Mouse (Mus musculus): Measurements from ENCODE around the gene Rassf10.

Gene Rassf10

DNA sequence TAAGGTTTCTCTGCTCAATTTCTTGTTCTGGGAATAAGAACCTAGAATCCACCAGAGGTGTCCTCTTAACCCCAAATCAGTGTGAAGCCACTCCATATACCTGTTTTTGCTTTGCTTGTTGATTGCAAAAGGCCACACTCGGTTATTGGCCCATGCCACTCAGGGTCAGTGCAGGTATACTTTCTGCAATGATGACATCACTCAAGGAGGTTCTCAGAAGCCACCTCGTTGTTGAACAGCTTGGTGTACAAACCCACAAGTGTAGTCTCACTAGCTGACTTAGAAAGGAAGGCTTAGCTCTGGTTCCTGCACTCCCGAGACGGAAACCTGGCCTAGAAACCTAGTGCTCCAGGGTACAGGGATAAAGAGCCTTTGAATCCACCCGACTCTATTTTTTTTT lies 11.2 kb upstream of the Rassf10 start:
- H3K36me3 ChIP-seq (ENCODE audit: control insufficient read depth, insufficient read depth, low read length, poor library complexity, severe bottlenecking), result no peaks in the 10 kb centered on the region
- no peaks in the 10 kb centered on the region for H3K27me3 ChIP-seq (ENCODE audit: control insufficient read depth, insufficient read depth, low read length, poor library complexity, severe bottlenecking)
- DNase-seq (ENCODE audit: low read depth, low spot score), result no peak

DNA sequence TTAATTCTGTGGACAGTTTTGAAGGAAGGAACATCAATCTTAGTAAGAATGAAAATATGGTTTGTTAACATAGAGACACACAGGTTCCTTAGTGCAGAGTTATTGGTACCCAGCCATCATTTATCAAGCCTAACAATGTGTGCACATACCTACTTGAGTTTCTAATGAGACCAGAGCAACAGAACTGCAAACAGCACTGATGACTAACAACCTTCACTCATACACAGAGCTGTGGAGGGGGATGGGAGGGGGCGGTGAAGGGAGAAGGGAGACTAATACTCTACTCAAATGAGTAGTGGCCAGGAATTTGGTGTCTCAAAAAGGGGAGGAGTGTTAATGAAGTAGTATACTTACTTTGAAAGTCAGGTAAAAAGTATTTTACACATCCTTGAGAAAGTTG lies 10.7 kb upstream of the Rassf10 start:
- no peaks in the 10 kb centered on the region for H3K36me3 ChIP-seq (ENCODE audit: control insufficient read depth, insufficient read depth, low read length, poor library complexity, severe bottlenecking)
- no peak for DNase-seq (ENCODE audit: low read depth, low spot score)
- no peaks in the 10 kb centered on the region for H3K27me3 ChIP-seq (ENCODE audit: control insufficient read depth, insufficient read depth, low read length, poor library complexity, severe bottlenecking)

DNA sequence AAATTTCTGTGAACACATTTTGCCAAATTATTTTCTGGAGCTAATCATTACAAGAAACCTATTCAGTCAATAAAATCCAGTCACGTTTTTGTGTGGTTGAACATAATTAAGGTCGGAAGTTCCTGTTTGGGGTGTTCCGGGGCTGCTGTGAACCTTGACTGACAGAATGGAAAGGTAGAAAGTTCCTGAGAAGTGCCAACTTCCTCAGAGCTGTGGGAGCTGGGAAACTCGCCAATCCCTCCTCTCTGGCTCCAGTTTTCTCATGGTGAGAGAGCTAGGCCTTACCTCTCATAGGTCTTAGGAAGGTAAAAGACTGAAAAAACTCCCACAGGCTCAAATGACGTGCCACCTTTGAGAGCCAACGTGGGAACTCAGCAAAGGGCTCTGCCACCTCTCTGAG lies 7.1 kb upstream of the Rassf10 start:
- no peak for DNase-seq (ENCODE audit: low read depth, low spot score)
- H3K36me3 ChIP-seq (ENCODE audit: control insufficient read depth, insufficient read depth, low read length, poor library complexity, severe bottlenecking), result no peaks in the 10 kb centered on the region
- H3K27me3 ChIP-seq (ENCODE audit: control insufficient read depth, insufficient read depth, low read length, poor library complexity, severe bottlenecking), result no peaks in the 10 kb centered on the region

DNA sequence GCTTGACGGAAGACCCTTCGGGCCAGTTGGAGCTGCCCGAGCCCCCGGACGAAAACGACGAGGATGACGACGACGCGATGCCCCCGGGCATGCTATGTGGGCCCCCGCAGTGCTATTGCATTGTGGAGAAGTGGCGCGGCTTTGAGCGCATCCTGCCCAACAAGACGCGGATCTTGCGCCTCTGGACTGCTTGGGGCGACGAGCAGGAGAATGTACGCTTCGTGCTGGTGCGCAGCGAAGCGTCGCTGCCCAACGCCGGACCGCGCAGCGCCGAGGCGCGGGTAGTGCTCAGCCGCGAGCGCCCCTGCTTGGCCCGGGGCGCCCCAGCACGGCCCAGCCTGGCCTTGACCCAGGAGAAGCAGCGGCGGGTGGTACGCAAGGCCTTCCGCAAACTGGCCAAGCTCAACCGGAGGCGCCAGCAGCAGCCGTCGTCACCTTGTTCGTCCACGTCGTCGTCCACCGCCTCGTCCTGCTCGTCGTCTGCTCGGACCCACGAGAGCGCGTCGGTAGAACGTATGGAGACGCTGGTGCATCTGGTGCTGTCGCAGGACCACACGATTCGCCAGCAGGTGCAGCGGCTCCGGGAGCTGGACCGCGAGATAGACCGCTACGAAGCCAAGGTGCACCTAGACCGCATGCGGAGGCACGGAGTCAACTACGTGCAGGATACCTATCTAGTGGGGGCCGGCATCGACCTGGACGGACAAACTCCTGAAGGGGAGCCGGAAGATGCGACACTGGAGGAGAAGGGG lies 765 bp downstream of the Rassf10 start:
- DNase-seq (ENCODE audit: low read depth, low spot score), result no peak
- Histone ChIP-seq H3K36me3 (ENCODE audit: control insufficient read depth, insufficient read depth, low read length, poor library complexity, severe bottlenecking) (no peaks in the 10 kb centered on the region), H3K27me3 (ENCODE audit: control insufficient read depth, insufficient read depth, low read length, poor library complexity, severe bottlenecking) (no peaks in the 10 kb centered on the region)

DNA sequence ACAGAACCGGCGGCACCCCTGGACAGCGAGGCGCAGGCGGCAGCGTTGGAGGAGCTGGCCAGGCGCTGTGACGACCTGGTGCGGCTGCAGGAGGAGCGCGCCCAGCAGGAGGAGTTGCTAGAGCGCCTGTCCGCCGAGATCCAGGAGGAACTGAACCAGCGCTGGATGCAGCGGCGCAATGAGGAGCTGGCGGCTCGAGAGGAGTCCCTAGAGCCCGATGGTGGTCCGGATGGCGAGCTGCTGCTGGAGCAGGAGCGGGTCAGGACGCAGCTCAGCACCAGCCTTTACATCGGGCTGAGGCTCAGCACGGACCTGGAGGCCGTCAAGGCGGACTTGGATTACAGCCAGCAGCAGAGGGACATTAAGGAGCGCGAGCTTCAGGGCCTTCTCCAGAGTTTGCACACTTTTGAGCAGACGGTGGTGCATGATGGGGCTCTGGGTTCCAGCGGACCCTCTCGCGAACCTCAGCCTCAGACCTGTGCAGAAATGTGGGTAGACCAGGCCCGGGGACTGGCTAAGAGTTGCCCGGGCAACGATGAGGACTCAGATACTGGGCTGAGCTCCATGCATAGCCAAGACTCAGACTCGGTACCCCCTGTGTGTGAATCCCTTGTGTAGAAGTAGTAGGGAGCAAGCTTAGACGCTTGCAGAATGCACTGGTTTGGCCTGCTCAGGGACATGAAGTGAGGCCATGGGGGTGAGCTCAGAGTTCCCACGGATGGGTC lies 1.5 kb downstream of the Rassf10 start:
- H3K36me3 ChIP-seq (ENCODE audit: control insufficient read depth, insufficient read depth, low read length, poor library complexity, severe bottlenecking), result no peaks in the 10 kb centered on the region
- no peak for DNase-seq (ENCODE audit: low read depth, low spot score)
- no peaks in the 10 kb centered on the region for H3K27me3 ChIP-seq (ENCODE audit: control insufficient read depth, insufficient read depth, low read length, poor library complexity, severe bottlenecking)

DNA sequence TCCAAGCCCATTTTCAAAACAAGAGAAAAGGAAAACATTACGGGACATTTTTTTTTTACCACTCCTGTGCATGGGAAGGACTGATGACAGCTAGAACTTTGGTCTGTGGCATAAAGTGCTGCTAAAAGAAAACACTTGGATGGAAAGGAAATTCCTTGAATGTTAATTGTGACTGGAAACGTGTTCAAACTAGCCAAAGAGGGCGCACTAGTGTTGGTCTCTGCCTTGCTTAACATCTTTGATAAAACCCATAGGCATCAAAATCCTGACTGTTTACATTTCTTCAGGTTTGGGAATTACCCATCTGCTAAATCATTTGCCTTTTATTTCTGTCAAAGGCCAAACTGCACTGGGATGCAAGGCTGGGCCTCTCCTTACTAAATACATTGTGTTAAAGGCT lies 2.2 kb downstream of the Rassf10 start:
- Histone ChIP-seq H3K27me3 (ENCODE audit: control insufficient read depth, insufficient read depth, low read length, poor library complexity, severe bottlenecking) (no peaks in the 10 kb centered on the region), H3K36me3 (ENCODE audit: control insufficient read depth, insufficient read depth, low read length, poor library complexity, severe bottlenecking) (no peaks in the 10 kb centered on the region)
- DNase-seq (ENCODE audit: low read depth, low spot score), result no peak

DNA sequence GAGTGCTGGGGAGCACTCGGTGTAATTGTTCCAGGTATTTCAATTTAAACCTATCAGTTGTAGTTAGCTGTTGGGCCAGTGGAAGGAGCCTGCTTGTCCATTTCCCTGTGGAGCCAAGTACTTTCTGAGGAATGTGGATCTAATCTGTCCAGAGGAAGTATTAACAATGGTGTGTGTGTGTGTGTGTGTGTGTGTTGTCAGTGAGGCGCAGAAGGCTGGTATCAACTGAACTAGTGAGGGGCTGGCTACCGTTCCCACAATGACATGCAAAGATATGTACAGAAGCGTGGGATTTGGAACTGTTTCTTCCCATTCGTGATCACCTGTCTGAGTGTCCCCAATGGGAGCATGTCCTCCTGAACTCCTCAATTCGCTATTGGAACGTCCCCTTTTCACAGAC lies 3.2 kb downstream of the Rassf10 start:
- Histone ChIP-seq H3K27me3 (ENCODE audit: control insufficient read depth, insufficient read depth, low read length, poor library complexity, severe bottlenecking) (no peaks in the 10 kb centered on the region), H3K36me3 (ENCODE audit: control insufficient read depth, insufficient read depth, low read length, poor library complexity, severe bottlenecking) (no peaks in the 10 kb centered on the region)
- DNase-seq (ENCODE audit: low read depth, low spot score), result no peak

DNA sequence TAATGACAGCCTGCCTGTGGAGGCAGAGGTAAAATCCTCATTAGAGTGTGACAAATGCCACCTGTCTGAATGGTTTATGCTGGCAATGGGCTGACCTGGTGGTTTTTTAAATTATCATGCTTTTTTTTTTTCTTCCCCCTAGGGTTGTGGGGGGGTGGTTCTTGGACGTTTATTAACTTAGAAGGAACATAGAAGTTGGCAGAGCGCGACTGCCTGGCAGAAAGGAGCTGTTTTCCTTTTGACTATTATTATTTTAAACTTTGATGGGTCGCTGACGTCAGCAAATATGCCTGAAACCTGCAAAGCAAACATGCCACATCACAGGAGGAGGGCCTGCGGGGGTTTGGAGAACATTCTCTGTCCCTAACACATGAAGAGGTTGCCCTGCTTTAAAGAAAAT lies 3.9 kb downstream of the Rassf10 start:
- no peaks in the 10 kb centered on the region for H3K36me3 ChIP-seq (ENCODE audit: control insufficient read depth, insufficient read depth, low read length, poor library complexity, severe bottlenecking)
- DNase-seq (ENCODE audit: low read depth, low spot score), result no peak
- H3K27me3 ChIP-seq (ENCODE audit: control insufficient read depth, insufficient read depth, low read length, poor library complexity, severe bottlenecking), result no peaks in the 10 kb centered on the region

DNA sequence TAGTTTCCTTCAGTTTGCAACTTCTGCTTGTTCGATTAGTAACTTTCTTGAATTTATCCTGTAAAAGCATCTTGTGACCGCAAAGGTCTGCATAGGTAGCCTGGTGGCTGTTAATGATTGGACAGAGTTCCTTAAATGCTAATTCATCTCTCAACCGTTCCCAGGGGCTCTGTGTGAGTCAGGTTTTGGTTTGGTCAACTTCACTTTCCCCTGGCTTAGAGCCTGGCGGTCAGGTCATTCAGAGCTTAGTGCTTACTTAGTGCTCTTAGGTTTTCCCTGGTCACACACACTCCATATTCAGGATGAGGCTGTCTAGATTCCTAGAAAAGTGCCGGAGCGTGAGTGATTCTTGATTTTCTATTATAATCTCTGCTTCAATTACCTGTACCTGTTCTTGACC lies 12.6 kb downstream of the Rassf10 start:
- no peak for DNase-seq (ENCODE audit: low read depth, low spot score)
- Histone ChIP-seq H3K27me3 (ENCODE audit: control insufficient read depth, insufficient read depth, low read length, poor library complexity, severe bottlenecking) (no peaks in the 10 kb centered on the region; the same call in 1 of the 2 replicates), H3K36me3 (ENCODE audit: control insufficient read depth, insufficient read depth, low read length, poor library complexity, severe bottlenecking) (no peaks in the 10 kb centered on the region)

DNA sequence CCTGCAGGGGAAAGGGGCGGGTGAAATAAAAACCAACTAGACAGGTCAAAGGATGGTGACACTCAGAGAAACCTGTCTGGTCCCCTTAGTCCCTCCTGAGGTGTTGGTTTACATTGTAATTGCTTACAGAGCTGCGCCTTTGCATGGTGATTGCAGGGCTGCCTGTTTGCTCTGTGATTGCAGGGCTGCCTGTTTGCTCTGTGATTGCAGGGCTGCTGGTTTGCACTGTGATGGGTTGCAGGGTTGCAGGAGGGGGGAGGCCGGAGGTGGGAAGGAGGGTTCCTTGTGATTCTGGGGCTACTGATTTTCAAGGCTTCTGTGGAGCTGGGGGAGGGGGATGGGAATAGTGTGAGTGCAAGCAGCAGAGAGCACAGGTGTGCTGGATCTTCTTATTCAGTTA lies 13.0 kb downstream of the Rassf10 start:
- DNase-seq (ENCODE audit: low read depth, low spot score), result no peak
- no peaks in the 10 kb centered on the region for H3K36me3 ChIP-seq (ENCODE audit: control insufficient read depth, insufficient read depth, low read length, poor library complexity, severe bottlenecking)

DNA sequence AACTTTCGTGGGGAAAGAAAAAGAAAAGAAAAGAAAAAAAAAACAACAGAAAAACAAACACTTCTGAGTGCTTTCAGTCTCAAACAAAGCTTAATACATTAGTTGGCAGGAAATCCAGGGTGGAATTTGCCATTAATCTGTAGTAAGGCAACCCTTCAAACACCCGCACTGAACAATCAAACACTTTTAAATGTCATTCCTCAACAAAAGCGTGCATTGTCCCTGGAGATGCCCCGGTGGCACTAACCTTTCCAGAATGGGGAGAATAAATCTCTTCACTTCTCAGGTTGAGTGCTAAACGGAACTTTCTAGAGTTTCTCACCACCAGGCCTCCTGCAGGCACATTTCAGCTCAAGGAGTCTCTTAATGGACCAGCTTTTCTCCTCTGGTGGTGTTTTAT lies 29.6 kb downstream of the Rassf10 start:
- DNase-seq (ENCODE audit: low read depth, low spot score), result no peak
- Histone ChIP-seq H3K36me3 (ENCODE audit: control insufficient read depth, insufficient read depth, low read length, poor library complexity, severe bottlenecking) (no peaks in the 10 kb centered on the region), H3K27me3 (ENCODE audit: control insufficient read depth, insufficient read depth, low read length, poor library complexity, severe bottlenecking) (no peaks in the 10 kb centered on the region)

More for the DNA sequence above, 13.0 kb downstream of the Rassf10 start:
- H3K27me3 ChIP-seq (ENCODE audit: control insufficient read depth, insufficient read depth, low read length, poor library complexity, severe bottlenecking), result no peaks in the 10 kb centered on the region; the same call in 1 of the 2 replicates

DNA sequence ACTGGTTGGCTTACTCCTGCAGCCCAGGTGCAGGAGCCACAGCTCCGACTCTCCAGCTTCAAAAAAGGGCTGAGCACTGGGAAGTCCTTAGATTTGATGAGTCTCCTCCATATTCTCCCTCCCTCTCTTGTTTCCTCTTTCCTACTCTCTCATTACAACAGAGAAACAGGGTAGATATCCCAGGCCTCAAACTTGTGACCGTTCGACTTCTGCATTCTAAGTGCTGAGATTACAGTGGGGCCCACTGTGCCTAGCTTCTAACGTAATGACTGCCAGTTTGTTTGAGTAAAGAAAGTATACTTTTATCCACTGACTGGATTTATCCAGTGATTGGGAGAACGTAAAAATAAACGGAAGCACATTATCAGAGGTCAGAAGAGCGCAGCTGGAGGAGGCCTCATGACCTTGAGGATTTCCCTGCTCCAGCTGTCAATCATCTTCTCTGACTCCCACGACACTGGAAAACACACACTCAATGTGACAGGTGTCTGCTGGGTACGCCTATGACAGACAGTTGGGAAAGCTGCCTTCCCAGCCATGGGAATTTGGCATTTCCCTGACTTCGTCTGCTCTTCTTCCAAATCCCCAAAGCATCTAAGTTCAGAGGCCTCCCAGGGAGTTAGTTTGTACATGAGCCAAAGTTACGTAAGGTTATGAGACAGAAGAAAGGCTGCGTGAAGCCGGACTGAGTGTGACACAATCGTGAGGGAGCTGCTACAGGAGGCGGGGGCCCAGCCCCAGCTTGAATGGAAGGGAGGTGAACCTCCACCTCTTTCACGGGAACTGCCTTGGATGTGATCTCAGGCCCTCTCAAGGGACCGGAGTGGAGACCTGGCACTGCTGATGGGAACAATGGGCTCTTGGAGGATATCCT lies 31.2 kb downstream of the Rassf10 start:
- DNase-seq (ENCODE audit: low read depth, low spot score), result no peak
- no peaks in the 10 kb centered on the region for H3K27me3 ChIP-seq (ENCODE audit: control insufficient read depth, insufficient read depth, low read length, poor library complexity, severe bottlenecking)
- no peaks in the 10 kb centered on the region for H3K36me3 ChIP-seq (ENCODE audit: control insufficient read depth, insufficient read depth, low read length, poor library complexity, severe bottlenecking)

DNA sequence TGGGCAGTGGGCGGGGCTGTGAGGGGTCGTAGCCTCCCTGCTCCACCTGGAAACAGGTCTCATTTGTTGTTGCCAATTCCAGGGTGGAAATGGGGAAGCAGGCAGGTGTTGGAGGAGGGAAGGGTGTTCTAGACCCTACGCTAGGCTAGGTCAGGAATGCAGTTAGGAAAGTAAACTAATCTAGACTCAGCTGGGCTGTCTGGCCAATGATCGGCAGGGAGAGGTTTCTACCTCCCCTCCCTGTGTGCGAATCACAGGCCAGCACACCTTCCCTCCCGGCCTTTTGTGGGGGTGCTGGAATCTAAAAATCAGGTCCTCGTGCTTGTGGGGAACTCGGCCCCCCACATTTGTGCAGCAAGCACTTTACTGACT lies 31.8 kb downstream of the Rassf10 start:
- Histone ChIP-seq H3K27me3 (ENCODE audit: control insufficient read depth, insufficient read depth, low read length, poor library complexity, severe bottlenecking) (no peaks in the 10 kb centered on the region), H3K36me3 (ENCODE audit: control insufficient read depth, insufficient read depth, low read length, poor library complexity, severe bottlenecking) (no peaks in the 10 kb centered on the region)
- DNase-seq (ENCODE audit: low read depth, low spot score), result no peak

DNA sequence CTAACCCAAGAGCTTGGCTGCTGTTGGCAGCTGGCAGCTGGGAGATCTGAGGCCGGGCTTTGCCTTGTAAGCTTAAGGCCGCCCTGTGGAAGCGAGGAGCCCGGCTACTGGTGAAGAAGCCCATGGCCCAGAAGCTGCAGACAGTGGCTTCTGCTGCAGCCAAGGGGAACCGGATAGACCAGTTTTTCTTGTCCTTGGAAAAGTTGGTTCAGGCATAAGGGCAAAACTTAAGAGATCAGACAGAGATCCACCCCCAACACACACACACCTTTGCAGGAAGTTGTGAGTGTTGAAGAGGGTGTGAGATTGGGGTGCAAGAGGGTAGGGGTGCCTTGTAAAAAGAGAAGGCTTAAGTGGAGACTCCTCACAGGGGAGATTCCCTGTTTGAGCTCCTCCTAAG lies 39.2 kb downstream of the Rassf10 start:
- DNase-seq (ENCODE audit: low read depth, low spot score), result no peak
- Histone ChIP-seq H3K36me3 (ENCODE audit: control insufficient read depth, insufficient read depth, low read length, poor library complexity, severe bottlenecking) (no peaks in the 10 kb centered on the region), H3K27me3 (ENCODE audit: control insufficient read depth, insufficient read depth, low read length, poor library complexity, severe bottlenecking) (no peaks in the 10 kb centered on the region)

Data from splenic B cell, adult 2 months (primary cell).